Mouse (Mus musculus) 3T3-L1 (cell line): ENCODE measurements around the gene Trim27.

Experiments
- DNase-seq: peaks from one replicate; pipeline ENCODE4 v3.0.0-alpha.2; 2015; ENCODE audit warnings: low read depth, low spot score

Gene Trim27

GRCm38 (mm10) chr13:21172241-21173027 lies 6.8 kb upstream of the Trim27 start:
- peak; percentile 95 for DNase-seq

- DNase-seq, result peak; percentile 98
Observed at GRCm38 (mm10) chr13:21173072-21173471, 6.2 kb upstream of the Trim27 start.

GRCm38 (mm10) chr13:21176733-21177132 lies 2.5 kb upstream of the Trim27 start:
- DNase-seq, result no peak

GRCm38 (mm10) chr13:21177657-21178056 lies 1.6 kb upstream of the Trim27 start:
- DNase-seq, result no peak

GRCm38 (mm10) chr13:21178364-21178763 lies 881 bp upstream of the Trim27 start:
- DNase-seq, result no peak

- DNase-seq, result peak; percentile 92
Observed at GRCm38 (mm10) chr13:21179724-21180550, 692 bp downstream of the Trim27 start.

GRCm38 (mm10) chr13:21180551-21181530 lies 1.6 kb downstream of the Trim27 start:
- DNase-seq, result peak; percentile 48

GRCm38 (mm10) chr13:21181996-21182395 lies 2.8 kb downstream of the Trim27 start:
- DNase-seq, result no peak

- DNase-seq, result no peak
Observed at GRCm38 (mm10) chr13:21183066-21183465, 3.8 kb downstream of the Trim27 start.

- no peak for DNase-seq
Observed at GRCm38 (mm10) chr13:21183661-21184060, 4.4 kb downstream of the Trim27 start.

- DNase-seq, result no peak
Observed at GRCm38 (mm10) chr13:21185521-21185920, 6.3 kb downstream of the Trim27 start.

GRCm38 (mm10) chr13:21195406-21196228 lies 16.4 kb downstream of the Trim27 start:
- no peak for DNase-seq

GRCm38 (mm10) chr13:21197721-21198120 lies 18.5 kb downstream of the Trim27 start:
- DNase-seq, result no peak

- DNase-seq, result no peak
Observed at GRCm38 (mm10) chr13:21198313-21198712, 19.1 kb downstream of the Trim27 start.

GRCm38 (mm10) chr13:21199046-21200028 lies 20.1 kb downstream of the Trim27 start:
- DNase-seq, result peak; percentile 35

GRCm38 (mm10) chr13:21200043-21200999 lies 21.1 kb downstream of the Trim27 start:
- DNase-seq, result peak; percentile 94

GRCm38 (mm10) chr13:21215275-21215983 lies 36.2 kb downstream of the Trim27 start:
- peak; percentile 90 for DNase-seq

GRCm38 (mm10) chr13:21216781-21217180 lies 37.5 kb downstream of the Trim27 start:
- DNase-seq, result no peak
